Mouse (Mus musculus) lung, postnatal 0 days (tissue): Measurements from ENCODE around the gene Gm609.

Experiments
- CTCF ChIP-seq: IDR thresholded peaks from 2 replicates; pipeline ENCODE4 v1.5.1; 2016; ENCODE audit warnings: antibody characterized with exemption, mild to moderate bottlenecking
- EP300 ChIP-seq: IDR thresholded peaks from 2 replicates; pipeline ENCODE4 v1.6.1; 2016; ENCODE audit warnings: antibody characterized with exemption, mild to moderate bottlenecking, control low read depth

DNA sequence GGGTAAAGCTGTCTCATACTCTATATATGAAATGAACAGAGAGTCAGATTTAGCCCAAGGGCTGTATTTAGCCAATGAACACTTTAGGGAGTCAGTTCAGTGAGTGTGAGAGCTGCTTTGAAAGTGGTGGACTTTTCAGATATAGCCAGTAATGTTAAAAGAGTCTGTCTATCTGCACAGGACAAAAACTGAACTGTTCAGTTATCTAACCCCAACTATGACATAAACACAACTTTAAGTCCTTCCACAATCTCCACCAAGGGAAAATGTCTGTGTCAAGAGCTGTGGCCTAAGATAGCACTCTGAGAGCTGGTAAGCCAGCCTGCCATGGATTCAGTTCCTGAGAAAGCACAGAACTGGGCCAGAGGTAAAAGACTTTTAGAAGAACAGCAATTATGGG lies 49.3 kb upstream of the Gm609 start:
- TF ChIP-seq CTCF, result no peak
- no peak for TF ChIP-seq EP300
